Mouse (Mus musculus) lung, adult 2 months (tissue): ENCODE data around the gene Ccdc102a.

ENCODE experiments used
- CTCF ChIP-seq: fragments of 200-500 bp; IDR thresholded peaks from 2 replicates; pipeline ENCODE4 v1.5.1; 2011; ENCODE audit warnings: mild to moderate bottlenecking, low read length, control low read depth; ENCODE audit not compliant: insufficient read depth
- POLR2A ChIP-seq: fragments of 200-500 bp; IDR thresholded peaks from 2 replicates; pipeline ENCODE4 v1.6.1; 2011; ENCODE audit warnings: low read depth, mild to moderate bottlenecking, control low read depth, low read length, borderline replicate concordance; ENCODE audit errors: extremely low read depth

DNA sequence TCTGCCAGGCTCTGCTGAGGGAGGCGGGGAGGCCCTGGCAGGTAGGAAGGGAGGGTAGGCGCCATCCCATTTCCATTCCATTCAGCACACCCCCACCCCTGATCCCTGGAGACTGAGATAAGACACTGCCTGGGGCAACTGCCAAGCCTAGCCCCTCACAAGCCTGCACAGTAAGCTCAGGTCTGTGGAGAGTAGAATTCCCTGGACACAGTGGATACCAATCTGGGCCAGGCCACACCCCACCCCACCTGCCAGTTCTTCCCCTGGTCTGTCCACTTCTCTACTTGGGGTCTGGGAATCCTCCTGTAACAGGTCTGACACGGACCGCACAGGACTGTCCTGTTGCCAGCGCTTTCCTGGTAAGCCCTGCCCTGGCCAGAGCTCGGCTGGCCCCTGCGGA, 48.8 kb downstream of the Ccdc102a start:
- TF ChIP-seq CTCF: no peak
- TF ChIP-seq POLR2A: no peak
